Mouse (Mus musculus) testis, adult 2 months (tissue): ENCODE results near the gene Slc26a3.

Experiments
- CTCF ChIP-seq: fragments of 200-500 bp; IDR thresholded peaks from 2 replicates; pipeline ENCODE4 v1.5.1; 2012; ENCODE audit warnings: low read depth, mild to moderate bottlenecking, inconsistent platforms, low read length, moderate library complexity; ENCODE audit not compliant: control insufficient read depth, insufficient read depth, insufficient replicate concordance
- POLR2A ChIP-seq: fragments of 200-500 bp; IDR thresholded peaks from 2 replicates; pipeline ENCODE4 v1.6.1; 2012; ENCODE audit warnings: low read depth, mild to moderate bottlenecking, inconsistent platforms, low read length, moderate library complexity; ENCODE audit not compliant: control insufficient read depth

DNA sequence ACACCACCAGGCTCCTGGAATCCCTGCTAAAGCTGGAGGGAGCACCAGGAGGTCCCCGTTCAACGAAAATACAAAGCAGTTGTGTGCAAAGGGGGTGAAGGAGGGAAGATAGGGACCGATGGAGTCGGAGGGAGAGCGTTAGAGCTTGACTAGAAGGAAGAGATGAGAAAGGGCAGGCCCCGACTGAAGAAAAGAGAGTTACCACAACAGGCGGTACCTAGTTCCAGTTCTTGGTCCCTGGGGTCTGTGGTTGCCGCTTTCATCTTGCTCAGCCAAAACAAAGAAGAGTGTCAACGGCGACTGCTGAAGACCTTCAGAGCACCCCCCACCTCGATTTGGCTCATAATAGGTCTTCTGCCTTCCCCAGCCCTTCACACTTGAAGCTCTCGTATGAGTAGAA is 109.5 kb downstream of the Slc26a3 start:
- no peak for TF ChIP-seq POLR2A
- no peak for TF ChIP-seq CTCF
